Mouse (Mus musculus) MEL (cell line): ENCODE results near the gene Sbsn. TPM values are rescaled to one million over a fixed set of nuclear protein-coding genes. Genes with fewer than 3 reads are reported as not detected.

Experiments used
- DNase-seq: peaks from one replicate; pipeline ENCODE4 v3.0.0; 2011; ENCODE audit warnings: low read depth, low spot score
- H3K27ac ChIP-seq: 2 replicates; pipeline ENCODE4 v1.5.1; 2012; ENCODE audit warnings: low read depth, mild to moderate bottlenecking, control low read depth, low read length, moderate library complexity; ENCODE audit not compliant: control insufficient read depth
- H3K27me3 ChIP-seq, 2 experiments: fragments of 150-350 bp in 1 of 2; sonication (generic) in 1 of 2; 2 replicates each; pipeline ENCODE4 v1.6.1; 2012; ENCODE audit warnings: low read length in 2 of 2, mild to moderate bottlenecking in 2 of 2, improper control_type of control experiment in 1 of 2, moderate library complexity in 1 of 2; ENCODE audit not compliant: insufficient read depth in 2 of 2, control insufficient read depth in 1 of 2
- H3K36me3 ChIP-seq, 2 experiments: 2 replicates each; pipeline ENCODE4 v1.6.1; 2012 to 2014; ENCODE audit warnings: low read length in 2 of 2, improper control_type of control experiment in 1 of 2, inconsistent platforms in 1 of 2, mild to moderate bottlenecking in 1 of 2; ENCODE audit not compliant: insufficient read depth in 2 of 2, control insufficient read depth in 1 of 2
- H3K4me1 ChIP-seq, 2 experiments: fragments of 150-350 bp in 1 of 2; sonication (generic) in 1 of 2; 2 replicates each; pipeline ENCODE4 v1.6.1; 2012; ENCODE audit warnings: low read length in 2 of 2, improper control_type of control experiment in 1 of 2, mild to moderate bottlenecking in 1 of 2; ENCODE audit not compliant: insufficient read depth in 2 of 2, control insufficient read depth in 1 of 2
- H3K4me3 ChIP-seq, 2 experiments: fragments of 150-350 bp in 1 of 2; sonication (generic) in 1 of 2; 2 replicates each; pipeline ENCODE4 v1.5.1; 2012; ENCODE audit warnings: low read depth in 2 of 2, low read length in 2 of 2, mild to moderate bottlenecking in 2 of 2, moderate library complexity in 2 of 2, control low read depth in 1 of 2, improper control_type of control experiment in 1 of 2; ENCODE audit not compliant: control insufficient read depth in 1 of 2, insufficient read depth in 1 of 2
- H3K79me2 ChIP-seq: 2 replicates; pipeline ENCODE4 v1.6.1; 2012; ENCODE audit warnings: mild to moderate bottlenecking, low read length, moderate library complexity; ENCODE audit not compliant: control insufficient read depth, poor library complexity, insufficient read depth
- H3K9ac ChIP-seq: 2 replicates; pipeline ENCODE4 v1.6.1; 2012; ENCODE audit warnings: low read depth, mild to moderate bottlenecking, control low read depth, low read length, moderate library complexity; ENCODE audit not compliant: control insufficient read depth, poor library complexity, severe bottlenecking
- H3K9me3 ChIP-seq: fragments of 150-350 bp; sonication (generic); replicated peaks from 2 replicates; pipeline ENCODE4 v1.6.1; 2012; ENCODE audit warnings: mild to moderate bottlenecking, low read length, improper control_type of control experiment, moderate library complexity; ENCODE audit not compliant: insufficient read depth
- CHD1 ChIP-seq: IDR thresholded peaks from 2 replicates; pipeline ENCODE4 v1.6.1; 2012; ENCODE audit warnings: low read depth, mild to moderate bottlenecking, inconsistent platforms, low read length, improper control_type of control experiment
- ELF1 ChIP-seq: IDR thresholded peaks from 2 replicates; pipeline ENCODE4 v1.6.1; 2014; ENCODE audit warnings: low read depth, mild to moderate bottlenecking, inconsistent platforms, low read length, improper control_type of control experiment, moderate library complexity
- EP300 ChIP-seq, 2 experiments: IDR thresholded peaks; 2 replicates each; pipeline ENCODE4 v1.6.1; 2011; ENCODE audit warnings: improper control_type of control experiment in 2 of 2, low read length in 2 of 2, low read depth in 1 of 2, mild to moderate bottlenecking in 1 of 2
- ETS1 ChIP-seq: IDR thresholded peaks from 2 replicates; pipeline ENCODE4 v1.6.1; 2012; ENCODE audit warnings: low read depth, mild to moderate bottlenecking, inconsistent platforms, low read length, improper control_type of control experiment, moderate library complexity
- GATA1 ChIP-seq: IDR thresholded peaks from 2 replicates; pipeline ENCODE4 v1.6.1; 2011; ENCODE audit warnings: low read depth, low read length, improper control_type of control experiment
- JUND ChIP-seq: IDR thresholded peaks from 2 replicates; pipeline ENCODE4 v1.6.1; 2011; ENCODE audit warnings: low read depth, mild to moderate bottlenecking, improper control_type of control experiment, low read length
- MAFK ChIP-seq: IDR thresholded peaks from 2 replicates; pipeline ENCODE4 v1.6.1; 2011; ENCODE audit warnings: low read depth, mild to moderate bottlenecking, low read length, improper control_type of control experiment, borderline replicate concordance
- MAX ChIP-seq: IDR thresholded peaks from 2 replicates; pipeline ENCODE4 v1.6.1; 2011; ENCODE audit warnings: low read length, improper control_type of control experiment
- MEF2A ChIP-seq: IDR thresholded peaks from 2 replicates; pipeline ENCODE4 v1.6.1; 2014; ENCODE audit warnings: low read depth, mild to moderate bottlenecking, inconsistent platforms, low read length, improper control_type of control experiment; ENCODE audit not compliant: poor library complexity, insufficient replicate concordance, severe bottlenecking; ENCODE audit errors: extremely low read depth
- MYB ChIP-seq: IDR thresholded peaks from 2 replicates; pipeline ENCODE4 v1.6.1; 2011; ENCODE audit warnings: mild to moderate bottlenecking, low read depth, low read length, improper control_type of control experiment
- NRF1 ChIP-seq: IDR thresholded peaks from 2 replicates; pipeline ENCODE4 v1.6.1; 2014; ENCODE audit warnings: low read depth, mild to moderate bottlenecking, inconsistent platforms, low read length, improper control_type of control experiment, moderate library complexity; ENCODE audit not compliant: poor library complexity, insufficient read depth, severe bottlenecking
- POLR2AphosphoS5 ChIP-seq: IDR thresholded peaks from 2 replicates; pipeline ENCODE4 v1.6.1; 2012; ENCODE audit warnings: low read depth, borderline replicate concordance, mild to moderate bottlenecking, inconsistent platforms, low read length, moderate library complexity, mixed read lengths
- RCOR1 ChIP-seq: IDR thresholded peaks from 2 replicates; pipeline ENCODE4 v1.6.1; 2012; ENCODE audit warnings: low read depth, mild to moderate bottlenecking, inconsistent platforms, low read length, improper control_type of control experiment
- SMC3 ChIP-seq: IDR thresholded peaks from 2 replicates; pipeline ENCODE4 v1.6.1; 2011; ENCODE audit warnings: low read depth, low read length, improper control_type of control experiment
- TAL1 ChIP-seq: IDR thresholded peaks from 2 replicates; pipeline ENCODE4 v1.6.1; 2012; ENCODE audit warnings: mild to moderate bottlenecking, inconsistent platforms, low read length, moderate library complexity, mixed read lengths
- TBP ChIP-seq: IDR thresholded peaks from 2 replicates; pipeline ENCODE4 v1.8.0; 2011; ENCODE audit warnings: low read depth, low read length, improper control_type of control experiment
- UBTF ChIP-seq: IDR thresholded peaks from 2 replicates; pipeline ENCODE4 v1.6.1; 2012; ENCODE audit warnings: low read depth, mild to moderate bottlenecking, inconsistent platforms, low read length, improper control_type of control experiment, moderate library complexity, borderline replicate concordance; ENCODE audit not compliant: insufficient read depth
- USF1 ChIP-seq: IDR thresholded peaks from 2 replicates; pipeline ENCODE4 v1.6.1; 2014; ENCODE audit warnings: low read depth, mild to moderate bottlenecking, inconsistent platforms, low read length, improper control_type of control experiment, moderate library complexity
- ZC3H11A ChIP-seq: IDR thresholded peaks from 2 replicates; pipeline ENCODE4 v1.6.1; 2012; ENCODE audit warnings: low read depth, mild to moderate bottlenecking, inconsistent platforms, low read length, improper control_type of control experiment
- ZMIZ1 ChIP-seq: IDR thresholded peaks from 2 replicates; pipeline ENCODE4 v1.6.1; 2012; ENCODE audit warnings: low read depth, mild to moderate bottlenecking, inconsistent platforms, low read length, improper control_type of control experiment, moderate library complexity
- polyA plus RNA-seq, 2 experiments: library from polyadenylated mRNA; stranded (reverse) in 1 of 2; unstranded in 1 of 2; fragments of >175 nt in 1 of 2; fragments of >200 nt in 1 of 2; gene quantifications; 2 replicates each; pipeline versions ENCODE4 v1.2.1 to v1.2.4; 2012; ENCODE audit warnings: low replicate concordance in 2 of 2, low read depth in 1 of 2; ENCODE audit not compliant: insufficient read length in 2 of 2, insufficient read depth in 1 of 2, missing spikeins in 1 of 2
- total RNA-seq: library from RNA; depleted of rRNA; stranded (reverse); fragments of 300-350 nt; gene quantifications from 2 replicates; pipeline ENCODE4 v1.2.3, GENCODE M21; 2012

Gene Sbsn
- total and polyA plus RNA-seq, 3 experiments = 0.17 to 1.2 TPM; not detected in 1

DNA sequence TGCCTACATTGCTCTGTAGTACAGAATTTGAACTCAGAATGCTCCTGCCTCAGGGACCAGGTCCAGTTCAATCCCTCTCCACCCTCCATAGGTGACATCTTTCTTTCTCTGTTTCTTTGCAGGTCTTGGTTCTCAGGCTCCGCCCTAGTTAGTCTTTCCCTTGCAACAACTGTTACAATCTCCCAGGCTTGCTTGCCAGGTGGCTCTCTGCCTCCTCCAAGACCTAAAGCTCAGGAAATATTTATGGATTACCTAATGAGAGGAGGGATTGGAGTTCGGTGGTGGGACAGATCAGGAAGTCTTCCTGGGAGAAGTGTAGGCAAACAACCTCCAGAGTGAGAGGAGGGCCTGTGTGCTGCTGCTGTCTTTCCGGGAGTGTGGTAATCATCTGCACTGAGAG, 31.4 kb downstream of the Sbsn start:
- Histone ChIP-seq H3K27me3 (peaks cover 0 to 7% of the 10 kb centered on the region in 2 experiments; a peak in 3 of 4 replicates), H3K27ac (no peak overlapping the region), H3K36me3 (no peaks in the 10 kb centered on the region), H3K9ac (no peak overlapping the region), H3K4me3 (no peak overlapping the region), H3K9me3 (no peaks in the 10 kb centered on the region), H3K4me1 (peaks cover 0 to 5% of the 10 kb centered on the region in 2 experiments; a peak in 1 of 4 replicates), H3K79me2 (no peaks in the 10 kb centered on the region)
- DNase-seq = no peak
- TF ChIP-seq USF1 = no peak
- TF ChIP-seq TAL1 = no peak
- TF ChIP-seq SMC3 = no peak
- no peak for TF ChIP-seq ZC3H11A
- no peak for TF ChIP-seq RCOR1
- no peak for TF ChIP-seq POLR2AphosphoS5

DNA sequence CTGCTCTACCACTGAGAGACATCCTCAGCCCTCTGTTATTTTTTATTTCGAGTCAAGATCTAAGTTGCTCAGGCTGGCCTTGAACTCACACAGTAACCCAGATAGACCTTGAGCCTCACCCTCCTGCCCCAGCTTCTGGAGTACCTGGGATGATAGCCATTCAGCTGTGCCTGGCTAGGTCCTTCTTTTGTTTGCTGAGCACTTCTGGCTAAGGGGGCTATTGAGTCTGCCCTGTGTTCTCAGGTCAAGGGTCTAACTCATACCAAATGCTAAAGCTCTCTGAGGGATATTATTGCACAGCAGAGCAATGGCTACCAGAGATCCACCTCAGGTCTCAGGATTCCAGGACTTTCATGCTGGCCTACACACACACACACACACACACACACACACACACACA, 33.9 kb downstream of the Sbsn start:
- no peak overlapping the region for H3K27ac ChIP-seq
- H3K79me2 ChIP-seq = no peaks in the 10 kb centered on the region
- H3K9ac ChIP-seq = no peak overlapping the region
- no peak for DNase-seq
- TF ChIP-seq MEF2A = no peak
- no peak for TF ChIP-seq POLR2AphosphoS5
- peaks cover 0 to 5% of the 10 kb centered on the region in 2 experiments; a peak in 1 of 4 replicates for H3K4me1 ChIP-seq
- peaks cover 0 to 9% of the 10 kb centered on the region in 2 experiments; a peak in 3 of 4 replicates for H3K27me3 ChIP-seq
- H3K9me3 ChIP-seq = no peaks in the 10 kb centered on the region
- H3K36me3 ChIP-seq = no peaks in the 10 kb centered on the region
- no peak overlapping the region for H3K4me3 ChIP-seq

DNA sequence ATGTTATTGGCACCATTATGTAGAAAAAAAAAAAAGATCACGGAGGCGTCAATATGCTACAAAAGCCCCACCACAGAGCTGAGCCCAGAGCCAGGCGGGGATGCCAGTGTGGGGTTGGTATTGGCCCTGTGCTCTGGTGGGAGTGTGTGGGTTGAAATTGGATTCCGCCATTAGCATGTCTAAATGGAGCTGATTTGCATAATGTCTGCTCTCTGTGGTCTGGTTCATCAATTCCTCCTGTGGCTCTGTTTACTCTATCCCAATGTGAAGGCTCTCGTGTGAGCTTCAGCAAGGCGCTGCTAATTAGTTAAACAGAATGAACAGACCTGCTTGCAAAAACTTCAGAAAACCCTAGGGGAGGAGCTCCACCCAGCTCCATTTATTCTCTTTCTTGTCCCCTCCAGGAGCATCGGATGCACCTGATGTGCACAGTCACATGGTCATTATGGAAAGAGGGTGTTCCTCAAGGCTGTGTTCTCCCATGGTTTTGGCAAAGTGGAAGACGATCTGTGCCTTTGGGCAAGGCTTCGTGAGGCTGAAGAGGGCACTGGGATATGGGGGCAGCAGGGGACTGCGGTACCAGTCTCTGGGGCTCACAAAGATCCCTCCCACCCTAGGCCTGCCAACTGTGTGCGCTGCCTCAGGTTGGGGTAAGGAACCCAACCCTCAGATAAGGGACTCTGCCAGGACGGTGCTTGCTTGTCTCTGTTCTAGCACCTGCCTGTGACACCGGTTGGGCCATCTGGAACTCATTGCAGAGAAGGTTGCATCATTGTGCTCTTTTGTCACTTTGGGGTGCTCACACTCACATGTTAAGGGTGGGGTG, 34.7 kb downstream of the Sbsn start:
- TF ChIP-seq ETS1 (no peak), UBTF (no peak), TAL1 (no peak), USF1 (no peak), TBP (no peak), EP300 (IDR thresholded peaks at IDR 0.05; ENCODE audit: low read depth in 1 of 2, low read length in 2 of 2) (no peak), GATA1 (no peak), MAFK (no peak), MYB (no peak), ELF1 (no peak), MEF2A (no peak), JUND (no peak), CHD1 (no peak), NRF1 (no peak), ZMIZ1 (no peak), MAX (no peak)
- Histone ChIP-seq H3K9ac (no peak overlapping the region), H3K27me3 (peaks cover 0 to 10% of the 10 kb centered on the region in 2 experiments; a peak in 3 of 4 replicates), H3K9me3 (no peaks in the 10 kb centered on the region), H3K27ac (no peak overlapping the region), H3K4me1 (peaks cover 0 to 5% of the 10 kb centered on the region in 2 experiments; a peak in 1 of 4 replicates), H3K4me3 (no peak overlapping the region), H3K36me3 (no peaks in the 10 kb centered on the region), H3K79me2 (no peaks in the 10 kb centered on the region)
- no peak for DNase-seq
